Mouse (Mus musculus) lung, postnatal 0 days (tissue): ENCODE data around the gene Shc4.

Source experiments
- CTCF ChIP-seq: IDR thresholded peaks from 2 replicates; pipeline ENCODE4 v1.5.1; 2016; ENCODE audit warnings: antibody characterized with exemption, mild to moderate bottlenecking
- EP300 ChIP-seq: IDR thresholded peaks from 2 replicates; pipeline ENCODE4 v1.6.1; 2016; ENCODE audit warnings: antibody characterized with exemption, mild to moderate bottlenecking, control low read depth

DNA sequence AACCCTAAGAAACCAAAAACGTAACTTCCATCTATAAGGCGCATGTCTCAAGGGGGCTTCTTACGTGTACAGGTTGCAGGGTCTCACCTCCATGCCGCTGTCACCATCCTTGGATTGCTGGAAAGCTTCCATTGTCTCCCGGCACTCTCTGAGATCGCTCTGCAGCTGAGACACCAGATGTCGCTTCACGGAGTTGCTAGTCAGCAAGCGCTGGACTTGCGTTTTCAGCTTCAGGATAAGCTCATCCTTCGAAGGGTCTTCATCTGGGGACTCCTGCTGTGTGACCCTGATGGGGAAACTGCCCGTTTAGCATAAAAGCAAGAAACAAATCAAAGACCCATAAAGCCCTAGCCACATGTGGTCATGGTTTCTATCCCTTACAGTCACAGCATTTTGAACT lies 129.2 kb downstream of the Shc4 start:
- TF ChIP-seq CTCF (no peak), EP300 (no peak)
